Mouse (Mus musculus): ENCODE data around the gene Opcml.

- TF ChIP-seq POLR2AphosphoS2 (IDR thresholded peaks at IDR 0.05; ENCODE audit: insufficient read length, low read depth) = no peak
- no peak for TF ChIP-seq USF1 (IDR thresholded peaks at IDR 0.05; ENCODE audit: low read depth)
- no peak for TF ChIP-seq E2F4 (IDR thresholded peaks at IDR 0.05; ENCODE audit: insufficient read depth)
- no peak for TF ChIP-seq POLR2A (IDR thresholded peaks at IDR 0.05; ENCODE audit: insufficient read length, low read depth)
These were observed 699.8 kb downstream of the Opcml start for GRCm38 (mm10) chr9:28490410-28490809.
